Mouse (Mus musculus) forebrain, embryonic 15.5 days (tissue): ENCODE results near the gene Slco4c1. TPM values are rescaled to one million over a fixed set of nuclear protein-coding genes. Genes with fewer than 3 reads are reported as not detected.

ENCODE experiments used
- ATAC-seq: fragments of 200-750 bp; cut with Nextera tagmentation; replicated peaks from 2 replicates; pipeline ENCODE4 v1.8.0; 2017; ENCODE audit warnings: mild to moderate bottlenecking, moderate TSS enrichment, moderate library complexity
- H3K27ac ChIP-seq: fragments of 300-500 bp; sonication (generic); replicated peaks from 2 replicates; pipeline ENCODE4 v1.5.1; 2015; ENCODE audit warnings: mild to moderate bottlenecking, inconsistent platforms
- H3K27me3 ChIP-seq: fragments of 300-500 bp; sonication (generic); 2 replicates; pipeline ENCODE4 v1.6.1; 2015; ENCODE audit warnings: inconsistent platforms
- H3K36me3 ChIP-seq: fragments of 300-500 bp; sonication (generic); 2 replicates; pipeline ENCODE4 v1.6.1; 2015; ENCODE audit warnings: mild to moderate bottlenecking, inconsistent platforms
- H3K4me1 ChIP-seq: fragments of 300-500 bp; sonication (generic); 2 replicates; pipeline ENCODE4 v1.6.1; 2015; ENCODE audit warnings: inconsistent platforms
- H3K4me2 ChIP-seq: fragments of 300-500 bp; sonication (generic); replicated peaks from 2 replicates; pipeline ENCODE4 v1.6.1; 2015; ENCODE audit warnings: mild to moderate bottlenecking, inconsistent platforms
- H3K4me3 ChIP-seq: fragments of 300-500 bp; sonication (generic); 2 replicates; pipeline ENCODE4 v1.5.1; 2015; ENCODE audit warnings: mild to moderate bottlenecking, inconsistent platforms
- H3K9ac ChIP-seq: fragments of 300-500 bp; sonication (generic); replicated peaks from 2 replicates; pipeline ENCODE4 v1.6.1; 2015; ENCODE audit warnings: mild to moderate bottlenecking, inconsistent platforms
- H3K9me3 ChIP-seq: fragments of 300-500 bp; sonication (generic); 2 replicates; pipeline ENCODE4 v1.6.1; 2016; ENCODE audit warnings: inconsistent platforms
- WGBS: fragments of 180-500 bp; shearing (Covaris S2); methylation state at CpG from one replicate; pipeline ENCODE4 v1.1.7; 2015; ENCODE audit warnings: mixed read lengths; 5-methylcytosine and 5-hydroxymethylcytosine counted together
- polyA plus RNA-seq: library from polyadenylated mRNA; unstranded; fragments of >200 nt; fragmentation: Nextera tagmentation; extraction: Ambion mirVana; gene quantifications from 2 replicates; pipeline ENCODE4 v1.2.1, GENCODE M21; 2015

Slco4c1 gene
- polyA plus RNA-seq, result 0.33 and 0.53 TPM in 2 replicates

DNA sequence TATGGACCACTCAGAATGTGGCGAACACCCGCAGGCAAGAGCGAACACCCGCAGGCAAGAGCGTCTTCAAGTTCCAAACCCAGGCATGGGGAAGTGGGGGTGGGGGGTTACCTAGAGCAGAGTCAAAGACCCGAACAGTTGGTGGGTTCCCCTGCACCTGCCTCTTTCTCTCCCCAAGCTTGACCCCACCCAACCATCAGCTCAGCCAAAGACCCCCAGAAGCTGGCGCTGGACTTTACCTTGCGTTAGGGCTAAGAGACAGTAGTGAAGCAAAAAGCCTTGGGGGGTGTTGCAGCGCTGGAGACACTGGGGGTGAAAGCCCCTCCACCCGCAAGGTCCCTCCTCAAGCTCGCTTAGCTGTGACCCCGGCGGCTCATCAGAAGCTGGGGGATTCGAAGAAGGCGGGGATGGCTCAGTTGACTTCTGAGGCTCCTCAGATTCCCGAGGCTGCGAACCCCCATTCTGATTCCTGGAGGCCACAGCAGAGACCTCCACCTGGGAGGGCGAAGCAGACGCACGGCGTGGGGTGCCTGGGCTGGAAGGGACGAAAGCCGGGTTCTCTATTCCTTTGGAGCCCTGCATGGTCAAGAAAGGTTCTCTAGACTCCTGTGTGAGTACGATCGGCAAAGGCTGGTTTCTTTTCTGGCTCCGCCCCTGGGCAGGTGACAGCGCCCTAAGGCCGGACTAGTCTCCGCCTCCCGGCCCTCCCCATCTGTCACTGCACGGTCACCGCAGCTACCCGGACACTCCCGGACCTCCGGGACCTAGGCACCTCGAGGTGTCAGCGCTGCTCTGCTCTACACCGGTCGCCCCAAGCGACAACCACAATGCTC lies at the start of gene Slco4c1:
Gene Slco4c1, minus strand, starts transcription at position 644 of the 833 bp plus-strand sequence.
- Histone ChIP-seq H3K27me3 (no peaks in the 10 kb centered on the region), H3K9me3 (no peaks in the 10 kb centered on the region), H3K9ac (peak within 1 kb of the TSS; percentile 55), H3K4me3 (peak within 1 kb of the TSS; percentile 61), H3K27ac (no peak within 1 kb of the TSS), H3K4me1 (peaks cover 10% of the 10 kb centered on the region), H3K4me2 (peak within 1 kb of the TSS; percentile 96), H3K36me3 (no peaks in the 10 kb centered on the region)
- 2% methylated on average over 40 of the region's 40 CpGs for WGBS
- ATAC-seq, result peak; percentile 90

DNA sequence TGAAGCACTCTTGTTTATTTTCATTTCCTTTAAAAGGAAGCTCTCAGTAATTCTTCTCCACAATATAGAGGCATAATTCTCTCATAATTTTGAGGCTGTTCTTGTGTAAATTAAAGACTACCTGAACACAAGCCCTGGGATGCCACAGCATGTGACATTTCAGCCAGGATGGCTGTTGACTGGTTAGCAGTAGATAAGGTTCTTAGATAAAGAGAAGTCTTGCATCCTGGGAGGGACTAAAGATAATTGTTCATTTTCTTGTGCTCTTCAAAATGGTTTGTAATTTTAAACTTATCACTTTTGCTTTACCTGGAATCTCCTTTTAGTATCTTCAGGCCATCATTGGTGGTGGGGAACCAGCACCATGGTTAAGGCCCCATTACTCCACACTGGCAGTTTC lies 45.4 kb upstream of the Slco4c1 start:
- Histone ChIP-seq H3K36me3 (no peaks in the 10 kb centered on the region), H3K27me3 (no peaks in the 10 kb centered on the region), H3K4me2 (no peak overlapping the region), H3K9ac (no peak overlapping the region), H3K4me1 (no peaks in the 10 kb centered on the region), H3K4me3 (no peak overlapping the region), H3K9me3 (no peaks in the 10 kb centered on the region), H3K27ac (no peak overlapping the region)
- no peak for ATAC-seq

DNA sequence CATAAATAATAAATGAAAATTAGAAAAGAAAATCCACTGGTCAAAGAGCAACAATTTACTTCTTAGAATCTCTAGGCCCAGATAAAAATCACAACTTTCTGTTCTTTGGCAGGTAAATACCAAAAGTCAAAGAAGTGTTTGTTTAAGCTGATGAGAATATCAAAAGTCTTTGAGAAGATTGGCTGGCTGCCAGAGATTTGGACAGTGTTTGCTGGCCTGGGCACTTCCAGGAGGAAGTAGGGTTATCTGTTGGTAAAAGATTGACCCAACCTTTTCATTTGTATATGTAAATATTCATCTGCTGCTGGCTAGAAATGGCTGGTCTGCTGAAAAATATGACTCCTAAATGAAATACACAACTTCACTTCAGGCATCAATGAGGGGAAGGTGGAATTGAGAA lies 11.8 kb upstream of the Slco4c1 start:
- no peaks in the 10 kb centered on the region for H3K36me3 ChIP-seq
- no peak overlapping the region for H3K9ac ChIP-seq
- H3K27ac ChIP-seq, result no peak overlapping the region
- ATAC-seq, result no peak
- H3K9me3 ChIP-seq, result no peaks in the 10 kb centered on the region
- H3K4me1 ChIP-seq, result no peaks in the 10 kb centered on the region
- no peak overlapping the region for H3K4me2 ChIP-seq
- H3K4me3 ChIP-seq, result no peak overlapping the region
- no peaks in the 10 kb centered on the region for H3K27me3 ChIP-seq

DNA sequence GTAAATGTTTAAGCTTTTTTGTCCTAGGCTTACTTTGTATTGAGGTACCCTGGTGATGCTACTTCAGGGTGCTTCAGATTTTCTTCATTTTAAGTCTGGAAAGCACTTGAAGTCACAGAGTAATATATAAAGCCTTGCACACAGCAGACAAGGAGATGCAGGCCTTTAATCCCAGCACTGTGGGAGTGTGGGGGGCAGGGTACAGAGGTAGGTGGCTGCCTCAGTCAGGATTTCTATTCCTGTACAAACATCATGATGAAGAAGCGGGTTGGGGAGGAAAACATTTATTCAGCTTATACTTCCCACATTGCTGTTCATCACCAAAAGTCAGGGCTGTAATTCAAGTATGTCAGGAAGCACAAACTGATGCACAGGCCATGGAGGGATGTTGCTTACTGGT lies 6.6 kb upstream of the Slco4c1 start:
- Histone ChIP-seq H3K9me3 (no peaks in the 10 kb centered on the region), H3K4me3 (no peak overlapping the region), H3K36me3 (no peaks in the 10 kb centered on the region), H3K4me1 (no peaks in the 10 kb centered on the region), H3K9ac (no peak overlapping the region), H3K27ac (no peak overlapping the region), H3K27me3 (no peaks in the 10 kb centered on the region), H3K4me2 (no peak overlapping the region)
- no peak for ATAC-seq
- 89% methylated on average over 1 of the region's 1 CpGs for WGBS

DNA sequence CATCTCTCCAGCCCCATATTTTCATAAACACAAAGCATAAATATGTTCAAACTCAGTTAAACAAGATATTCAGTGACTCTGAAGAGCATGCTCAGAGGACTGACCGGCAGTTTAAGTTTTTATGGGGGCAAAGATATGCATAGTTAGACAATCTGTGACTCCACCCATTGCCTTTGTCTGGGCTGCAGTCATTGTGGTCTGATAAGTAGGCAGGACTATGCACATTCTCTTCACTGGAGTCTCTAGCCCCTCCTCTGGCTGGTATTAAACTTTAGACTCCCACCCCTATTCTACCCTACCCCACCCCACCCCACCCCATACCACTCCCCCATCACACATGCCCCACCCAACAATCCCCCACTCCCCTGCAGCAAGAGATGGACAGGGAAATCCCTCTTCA lies 4.1 kb upstream of the Slco4c1 start:
- 87% methylated on average over 1 of the region's 1 CpGs for WGBS
- Histone ChIP-seq H3K9ac (no peak overlapping the region), H3K4me3 (no peak overlapping the region), H3K27ac (no peak overlapping the region), H3K4me2 (no peak overlapping the region), H3K9me3 (no peaks in the 10 kb centered on the region), H3K27me3 (no peaks in the 10 kb centered on the region), H3K4me1 (peaks cover 10% of the 10 kb centered on the region), H3K36me3 (no peaks in the 10 kb centered on the region)
- no peak for ATAC-seq

DNA sequence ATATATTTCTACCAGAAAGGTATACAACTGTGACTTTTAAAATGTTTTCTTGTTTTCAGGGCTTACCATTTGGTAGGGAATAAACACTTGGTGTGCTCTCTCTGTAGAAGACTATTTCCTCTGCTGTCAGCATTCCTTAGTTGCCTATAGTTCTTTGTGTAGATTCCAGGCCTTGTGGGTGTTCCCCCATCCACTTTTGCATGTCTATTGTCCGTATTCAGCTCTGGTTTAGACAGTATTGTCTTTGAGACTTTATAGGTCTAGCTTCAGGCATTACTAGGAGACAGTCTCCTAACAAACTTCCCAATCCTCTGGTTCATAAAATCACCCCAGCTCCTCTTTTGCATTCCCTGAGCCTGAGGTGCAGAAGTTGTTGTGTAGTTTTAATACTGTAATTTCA lies 2.7 kb upstream of the Slco4c1 start:
- Histone ChIP-seq H3K4me1 (peaks cover 10% of the 10 kb centered on the region), H3K27me3 (no peaks in the 10 kb centered on the region), H3K9ac (no peak overlapping the region), H3K27ac (no peak overlapping the region), H3K4me2 (no peak overlapping the region), H3K9me3 (no peaks in the 10 kb centered on the region), H3K36me3 (no peaks in the 10 kb centered on the region), H3K4me3 (no peak overlapping the region)
- WGBS, result 40% methylated on average over 1 of the region's 1 CpGs
- no peak for ATAC-seq

DNA sequence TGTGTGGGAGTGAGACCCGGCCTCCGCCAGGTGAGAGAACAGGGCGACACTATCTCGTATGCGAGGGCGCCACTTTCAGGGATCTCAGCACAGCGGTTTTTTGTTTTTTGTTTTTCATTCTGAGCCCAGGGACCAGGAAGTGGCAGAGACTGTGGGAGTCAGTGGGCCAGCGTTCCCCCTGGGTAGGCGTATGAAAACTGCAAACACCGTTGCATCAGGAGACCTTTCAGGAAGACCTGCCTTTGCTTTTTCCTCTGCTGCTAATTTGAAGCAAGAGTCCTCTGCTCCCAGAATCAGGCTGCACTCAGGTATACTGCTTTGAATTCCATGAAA lies 356 bp upstream of the Slco4c1 start:
- H3K36me3 ChIP-seq, result no peaks in the 10 kb centered on the region
- WGBS, result 3% methylated on average over 10 of the region's 10 CpGs
- H3K9ac ChIP-seq, result peak overlapping the region; percentile 55
- no peaks in the 10 kb centered on the region for H3K27me3 ChIP-seq
- H3K4me2 ChIP-seq, result peak overlapping the region; percentile 96
- H3K9me3 ChIP-seq, result no peaks in the 10 kb centered on the region
- H3K4me1 ChIP-seq, result peaks cover 10% of the 10 kb centered on the region
- no peak for ATAC-seq
- no peak overlapping the region for H3K27ac ChIP-seq
- peak overlapping the region; percentile 61 for H3K4me3 ChIP-seq

DNA sequence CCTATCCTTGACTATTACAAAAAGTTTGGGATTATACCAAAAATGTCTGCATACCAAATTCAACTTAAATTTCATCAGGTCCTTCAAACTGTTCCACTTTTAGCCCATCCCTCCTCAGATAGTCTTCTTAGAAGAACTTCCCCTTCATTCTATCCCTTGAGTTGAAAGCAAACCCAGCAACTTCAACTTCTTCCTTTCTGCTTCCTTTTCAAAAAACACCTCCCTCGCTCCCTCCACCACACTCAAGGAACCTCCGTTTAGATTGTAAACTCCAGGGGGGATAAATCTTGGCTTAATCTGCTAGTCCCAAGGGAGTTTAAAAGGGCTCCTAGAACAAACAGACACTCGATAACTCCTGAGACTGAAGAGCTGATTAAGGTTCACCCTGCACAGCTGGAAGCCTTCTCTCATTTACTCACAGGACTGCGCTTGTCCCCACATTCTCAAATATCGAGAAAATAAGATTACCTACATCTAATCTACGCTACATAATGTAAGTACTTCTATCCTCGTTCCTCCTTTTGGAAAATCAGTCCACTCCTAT lies 1.1 kb downstream of the Slco4c1 start:
- peak overlapping the region; percentile 61 for H3K4me3 ChIP-seq
- no peak overlapping the region for H3K9ac ChIP-seq
- H3K27ac ChIP-seq, result no peak overlapping the region
- H3K4me2 ChIP-seq, result peak overlapping the region; percentile 96
- WGBS, result 10% methylated on average over 7 of the region's 7 CpGs
- no peaks in the 10 kb centered on the region for H3K9me3 ChIP-seq
- no peaks in the 10 kb centered on the region for H3K27me3 ChIP-seq
- H3K36me3 ChIP-seq, result no peaks in the 10 kb centered on the region
- no peak for ATAC-seq
- H3K4me1 ChIP-seq, result peaks cover 10% of the 10 kb centered on the region

DNA sequence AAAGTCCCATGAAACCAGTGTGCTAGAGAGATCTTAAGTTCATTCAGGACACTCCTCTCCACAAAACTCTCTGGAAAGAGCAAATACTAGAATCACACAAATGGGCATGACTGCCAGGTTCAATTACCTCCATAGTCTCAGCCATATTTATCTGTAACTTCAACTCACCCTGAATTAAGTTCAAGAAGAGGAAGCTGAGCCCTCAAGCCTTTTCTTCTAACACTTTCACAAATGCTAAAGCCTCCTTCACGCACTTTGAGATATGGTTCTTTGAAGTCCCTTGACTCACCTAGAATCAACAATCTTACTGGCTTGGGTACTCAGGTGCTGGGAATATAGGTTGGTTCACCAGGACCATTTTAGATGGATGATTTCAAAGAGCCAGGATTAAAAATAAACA lies 3.2 kb downstream of the Slco4c1 start:
- no peak overlapping the region for H3K27ac ChIP-seq
- H3K4me3 ChIP-seq, result no peak overlapping the region
- peaks cover 10% of the 10 kb centered on the region for H3K4me1 ChIP-seq
- H3K9me3 ChIP-seq, result no peaks in the 10 kb centered on the region
- no peaks in the 10 kb centered on the region for H3K36me3 ChIP-seq
- ATAC-seq, result no peak
- H3K4me2 ChIP-seq, result no peak overlapping the region
- 95% methylated on average over 1 of the region's 1 CpGs for WGBS
- H3K9ac ChIP-seq, result no peak overlapping the region
- no peaks in the 10 kb centered on the region for H3K27me3 ChIP-seq

DNA sequence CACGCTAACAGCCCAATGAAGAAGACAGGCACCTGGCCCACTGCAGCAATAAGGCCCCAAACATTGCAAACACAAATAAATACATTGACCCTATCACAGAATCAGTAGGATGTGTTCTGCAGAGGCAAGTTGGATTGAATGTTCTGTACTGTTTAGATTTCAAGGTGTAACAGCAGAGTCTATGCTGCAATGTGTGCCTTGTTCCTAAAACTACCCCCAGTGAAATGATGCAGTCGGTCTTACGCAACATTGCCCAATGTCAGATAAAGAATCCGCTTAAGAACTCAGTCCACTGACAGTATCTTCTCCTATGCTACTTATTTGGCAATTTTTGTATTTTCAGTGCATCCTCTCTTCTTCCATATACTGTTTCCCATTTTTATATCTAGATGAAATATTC lies 6.0 kb downstream of the Slco4c1 start:
- no peak for ATAC-seq
- Histone ChIP-seq H3K27ac (no peak overlapping the region), H3K9me3 (no peaks in the 10 kb centered on the region), H3K27me3 (no peaks in the 10 kb centered on the region), H3K4me3 (no peak overlapping the region), H3K36me3 (no peaks in the 10 kb centered on the region), H3K9ac (no peak overlapping the region), H3K4me2 (no peak overlapping the region), H3K4me1 (no peaks in the 10 kb centered on the region)
- 95% methylated on average over 4 of the region's 4 CpGs for WGBS

DNA sequence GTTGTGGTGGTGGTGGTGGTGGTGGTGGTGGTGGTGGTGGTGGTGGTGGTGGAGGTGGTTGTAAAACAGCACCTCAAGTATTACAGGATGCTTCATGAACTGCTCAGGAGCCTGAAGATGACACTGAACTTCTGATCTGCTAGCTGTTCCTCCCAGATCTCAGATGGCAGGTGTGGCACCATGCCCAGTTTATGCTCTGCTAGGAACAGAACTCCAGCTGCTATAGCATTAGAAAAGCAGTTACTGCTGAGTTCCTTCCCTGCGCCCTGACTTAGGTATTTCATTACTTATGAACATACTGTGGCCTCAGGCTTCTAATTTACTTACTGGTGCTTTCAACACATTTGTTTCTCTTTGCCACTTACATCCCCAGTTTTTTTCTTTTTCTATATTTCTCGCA lies 7.9 kb downstream of the Slco4c1 start:
- no peak for ATAC-seq
- Histone ChIP-seq H3K9ac (no peak overlapping the region), H3K27ac (no peak overlapping the region), H3K36me3 (no peaks in the 10 kb centered on the region), H3K4me3 (no peak overlapping the region), H3K4me1 (no peaks in the 10 kb centered on the region), H3K9me3 (no peaks in the 10 kb centered on the region), H3K4me2 (no peak overlapping the region), H3K27me3 (no peaks in the 10 kb centered on the region)
- WGBS, result 85% methylated on average over 2 of the region's 2 CpGs

DNA sequence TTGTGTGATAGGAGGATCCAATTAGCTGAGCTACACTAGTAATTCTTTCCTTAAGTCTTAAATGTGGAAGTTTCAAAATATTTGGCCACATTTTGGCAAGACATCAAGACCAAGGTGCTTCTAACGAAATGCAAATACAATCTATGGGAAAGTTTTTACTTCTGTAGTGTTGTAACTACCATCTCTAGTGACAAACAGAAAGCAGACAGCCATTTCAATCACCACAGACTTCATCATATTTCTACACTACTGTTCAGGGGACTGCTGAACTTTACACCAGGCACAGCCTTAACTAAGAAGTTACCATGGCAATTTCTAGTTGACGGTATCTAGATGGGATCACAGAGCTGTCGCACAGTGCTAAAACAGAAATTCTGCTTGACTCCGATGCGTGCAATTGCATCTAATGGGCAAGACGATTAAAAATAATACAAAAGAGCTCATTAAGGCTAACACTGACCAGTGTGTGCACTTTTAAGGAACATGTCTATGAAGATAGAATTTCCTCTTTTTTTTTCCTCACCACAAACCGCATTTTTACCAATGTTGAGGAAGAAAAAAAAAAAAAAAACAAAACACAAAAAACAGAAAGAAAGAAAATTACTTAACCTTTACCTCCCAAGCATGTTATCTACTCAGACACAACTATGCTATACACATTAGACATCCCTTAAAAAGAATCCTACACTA lies 11.8 kb downstream of the Slco4c1 start:
- H3K9me3 ChIP-seq, result no peaks in the 10 kb centered on the region
- H3K4me3 ChIP-seq, result no peak overlapping the region
- H3K9ac ChIP-seq, result no peak overlapping the region
- WGBS, result 80% methylated on average over 7 of the region's 7 CpGs
- no peaks in the 10 kb centered on the region for H3K36me3 ChIP-seq
- H3K4me1 ChIP-seq, result no peaks in the 10 kb centered on the region
- ATAC-seq, result no peak
- H3K27ac ChIP-seq, result no peak overlapping the region
- no peak overlapping the region for H3K4me2 ChIP-seq
- H3K27me3 ChIP-seq, result no peaks in the 10 kb centered on the region
